Mouse (Mus musculus): Measurements from ENCODE around the gene Aggf1.
A peak's percentile ranks its signal among the peaks of the same experiment; 100 is the strongest.

DNA sequence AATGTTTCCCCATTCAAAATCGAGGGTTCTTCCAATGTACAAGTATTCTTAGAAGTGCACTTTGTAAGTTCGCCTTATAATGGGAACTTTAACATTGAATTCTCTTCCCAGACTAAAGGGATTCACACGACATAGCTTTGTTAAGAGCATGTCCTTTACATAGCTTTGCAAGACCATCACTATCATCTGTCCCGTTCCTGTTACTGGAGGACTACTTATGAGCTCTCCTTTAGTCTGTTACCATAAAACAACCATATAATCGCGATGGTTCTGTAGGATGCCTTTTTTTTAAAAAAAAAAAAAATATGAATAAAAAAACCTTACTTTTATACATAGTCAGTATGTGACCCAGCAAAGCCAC, 382 bp upstream of the Aggf1 start:
- TF ChIP-seq TCF12 (IDR thresholded peaks at IDR 0.05; ENCODE audit: low read depth, low read length) (no peak), POLR2A (IDR thresholded peaks at IDR 0.05; ENCODE audit: control insufficient read depth in 1 of 2, insufficient read depth in 1 of 2, low read depth in 1 of 2, low read length in 2 of 2, poor library complexity in 1 of 2) (no peak), E2F4 (IDR thresholded peaks at IDR 0.05; ENCODE audit: borderline replicate concordance, low read depth, low read length) (no peak), JUND (IDR thresholded peaks at IDR 0.05; ENCODE audit: low read depth, low read length) (no peak), CTCF (IDR thresholded peaks at IDR 0.05 in 2 of 3, conservative IDR thresholded peaks at IDR 0.05 in 1 of 3; ENCODE audit: control insufficient read depth in 1 of 3, insufficient read depth in 1 of 3, low read depth in 2 of 3, low read length in 3 of 3, poor library complexity in 1 of 3, severe bottlenecking in 1 of 3) (no peak), EP300 (IDR thresholded peaks at IDR 0.05; ENCODE audit: low read depth in 1 of 2, low read length in 2 of 2) (no peak), ZNF384 (IDR thresholded peaks at IDR 0.05; ENCODE audit: low read depth, low read length) (peak; percentile 65), NRF1 (IDR thresholded peaks at IDR 0.05; ENCODE audit: insufficient read depth, low read depth, low read length, poor library complexity, severe bottlenecking) (no peak), MAZ (IDR thresholded peaks at IDR 0.05; ENCODE audit: low read depth, low read length) (no peak), POLR2AphosphoS5 (IDR thresholded peaks at IDR 0.05; ENCODE audit: borderline replicate concordance, low read depth, low read length) (no peak; the same call in 1 of the 2 replicates), MAX (IDR thresholded peaks at IDR 0.05; ENCODE audit: low read length) (peak; percentile 36), ELF1 (IDR thresholded peaks at IDR 0.05; ENCODE audit: low read depth, low read length) (no peak)
